Mouse (Mus musculus) liver, embryonic 16.5 days (tissue): ENCODE data around the gene Wbp11. TPM values are rescaled to one million over a fixed set of nuclear protein-coding genes. Genes with fewer than 3 reads are reported as not detected.

Source experiments
- ATAC-seq: fragments of 200-750 bp; cut with Nextera tagmentation; 2 replicates; pipeline ENCODE4 v1.8.0; 2017; ENCODE audit warnings: low read depth, mild to moderate bottlenecking, moderate number of reproducible peaks, moderate library complexity
- H3K27ac ChIP-seq: fragments of 300-500 bp; sonication (generic); 2 replicates; pipeline ENCODE4 v1.5.1; 2014; ENCODE audit warnings: mild to moderate bottlenecking, low read length
- H3K27me3 ChIP-seq: fragments of 300-500 bp; sonication (generic); 2 replicates; pipeline ENCODE4 v1.6.1; 2014; ENCODE audit warnings: low read depth, low read length, mixed read lengths; ENCODE audit not compliant: control insufficient read depth, insufficient read depth
- H3K36me3 ChIP-seq: fragments of 300-500 bp; sonication (generic); 2 replicates; pipeline ENCODE4 v1.6.1; 2014; ENCODE audit warnings: mild to moderate bottlenecking; ENCODE audit not compliant: control insufficient read depth, insufficient read depth
- H3K4me1 ChIP-seq: fragments of 300-500 bp; sonication (generic); 2 replicates; pipeline ENCODE4 v1.6.1; 2014; ENCODE audit warnings: low read depth, low read length, mixed read lengths; ENCODE audit not compliant: control insufficient read depth
- H3K4me2 ChIP-seq: fragments of 300-500 bp; sonication (generic); 2 replicates; pipeline ENCODE4 v1.6.1; 2014; ENCODE audit warnings: low read depth, low read length, mixed read lengths
- H3K4me3 ChIP-seq: fragments of 300-500 bp; sonication (generic); 2 replicates; pipeline ENCODE4 v1.5.1; 2014; ENCODE audit warnings: low read depth, mild to moderate bottlenecking, low read length
- H3K9ac ChIP-seq: fragments of 300-500 bp; sonication (generic); 2 replicates; pipeline ENCODE4 v1.6.1; 2014; ENCODE audit warnings: low read depth, low read length
- H3K9me3 ChIP-seq: fragments of 300-500 bp; sonication (generic); replicated peaks from 2 replicates; pipeline ENCODE4 v1.6.1; 2016; ENCODE audit warnings: low read length; ENCODE audit not compliant: control insufficient read depth
- WGBS: fragments of 180-500 bp; shearing (Covaris S2); extraction: QIAGEN DNeasy Blood & Tissue Kit; methylation state at CpG from one replicate; pipeline ENCODE4 v1.1.7; 2014; ENCODE audit not compliant: insufficient replicate concordance; 5-methylcytosine and 5-hydroxymethylcytosine counted together
- polyA plus RNA-seq: library from polyadenylated mRNA; unstranded; fragments of >200 nt; fragmentation: Nextera tagmentation; extraction: Ambion mirVana; gene quantifications from 2 replicates; pipeline ENCODE4 v1.2.1, GENCODE M21; 2015

Gene Wbp11
- polyA plus RNA-seq, result 46.1 and 47.3 TPM in 2 replicates

GRCm38 (mm10) chr6:136827881-136828561 lies at the start of gene Wbp11:
Gene Wbp11, minus strand, starts transcription at chr6:136828233.
- H3K27me3 ChIP-seq, result no peaks in the 10 kb centered on the region
- peak within 1 kb of the TSS; percentile 98 for H3K9ac ChIP-seq
- peak within 1 kb of the TSS; percentile 89 for H3K4me2 ChIP-seq
- WGBS, result under 1% methylated on average over 45 of the region's 45 CpGs
- peak within 1 kb of the TSS; percentile 86 for H3K4me3 ChIP-seq
- H3K9me3 ChIP-seq, result no peaks in the 10 kb centered on the region
- peak; percentile 100 for ATAC-seq
- H3K36me3 ChIP-seq, result peaks cover 22% of the 10 kb centered on the region
- peak within 1 kb of the TSS; percentile 86 for H3K27ac ChIP-seq
- H3K4me1 ChIP-seq, result peaks cover 7% of the 10 kb centered on the region

- WGBS, result 50% methylated on average over 9 of the region's 9 CpGs
- H3K27ac ChIP-seq, result no peak within 1 kb of the TSS
- H3K9ac ChIP-seq, result no peak within 1 kb of the TSS
- H3K4me2 ChIP-seq, result no peak within 1 kb of the TSS
- H3K4me1 ChIP-seq, result no peaks in the 10 kb centered on the region
- H3K4me3 ChIP-seq, result no peak within 1 kb of the TSS
- H3K9me3 ChIP-seq, result no peaks in the 10 kb centered on the region
- H3K36me3 ChIP-seq, result no peaks in the 10 kb centered on the region
- no peak for ATAC-seq
- no peaks in the 10 kb centered on the region for H3K27me3 ChIP-seq
Observed at GRCm38 (mm10) chr6:136875670-136876069, 47.6 kb upstream of the Wbp11 start, which contains the start of gene Mgp. Gene Mgp, minus strand, starts transcription at chr6:136875823.

GRCm38 (mm10) chr6:136874599-136874998 lies 46.6 kb upstream of the Wbp11 start:
- Histone ChIP-seq H3K36me3 (no peaks in the 10 kb centered on the region), H3K4me1 (no peaks in the 10 kb centered on the region), H3K4me3 (no peak overlapping the region), H3K9ac (no peak overlapping the region), H3K4me2 (no peak overlapping the region), H3K9me3 (no peaks in the 10 kb centered on the region), H3K27me3 (no peaks in the 10 kb centered on the region), H3K27ac (no peak overlapping the region)
- ATAC-seq, result no peak
- WGBS, result 57% methylated on average over 8 of the region's 8 CpGs

GRCm38 (mm10) chr6:136868921-136869320 lies 40.9 kb upstream of the Wbp11 start:
- Histone ChIP-seq H3K9ac (no peak overlapping the region), H3K4me2 (no peak overlapping the region), H3K27ac (no peak overlapping the region), H3K4me3 (no peak overlapping the region), H3K4me1 (no peaks in the 10 kb centered on the region), H3K36me3 (no peaks in the 10 kb centered on the region), H3K27me3 (no peaks in the 10 kb centered on the region), H3K9me3 (no peaks in the 10 kb centered on the region)
- no peak for ATAC-seq
- WGBS, result 62% methylated on average over 5 of the region's 5 CpGs

GRCm38 (mm10) chr6:136866150-136866549 lies 38.1 kb upstream of the Wbp11 start:
- Histone ChIP-seq H3K9me3 (no peaks in the 10 kb centered on the region), H3K9ac (no peak overlapping the region), H3K4me2 (no peak overlapping the region), H3K27me3 (no peaks in the 10 kb centered on the region), H3K27ac (no peak overlapping the region), H3K4me3 (no peak overlapping the region), H3K4me1 (no peaks in the 10 kb centered on the region), H3K36me3 (no peaks in the 10 kb centered on the region)
- ATAC-seq, result no peak
- WGBS, result 67% methylated on average over 4 of the region's 4 CpGs

GRCm38 (mm10) chr6:136865360-136865759 lies 37.3 kb upstream of the Wbp11 start:
- no peaks in the 10 kb centered on the region for H3K9me3 ChIP-seq
- H3K4me3 ChIP-seq, result no peak overlapping the region
- H3K4me1 ChIP-seq, result peaks cover 6% of the 10 kb centered on the region
- no peaks in the 10 kb centered on the region for H3K36me3 ChIP-seq
- no peak overlapping the region for H3K4me2 ChIP-seq
- H3K27ac ChIP-seq, result no peak overlapping the region
- H3K27me3 ChIP-seq, result no peaks in the 10 kb centered on the region
- 49% methylated on average over 5 of the region's 5 CpGs for WGBS
- no peak overlapping the region for H3K9ac ChIP-seq
- ATAC-seq, result peak; percentile 49

GRCm38 (mm10) chr6:136861020-136861419 lies 33.0 kb upstream of the Wbp11 start:
- no peak overlapping the region for H3K4me2 ChIP-seq
- H3K9ac ChIP-seq, result peak overlapping the region; percentile 15; the same call in 1 of the 2 replicates
- H3K27ac ChIP-seq, result peak overlapping the region; percentile 24; the same call in 1 of the 2 replicates
- no peaks in the 10 kb centered on the region for H3K36me3 ChIP-seq
- H3K9me3 ChIP-seq, result no peaks in the 10 kb centered on the region
- peaks cover 24% of the 10 kb centered on the region for H3K4me1 ChIP-seq
- WGBS, result 42% methylated on average over 9 of the region's 9 CpGs
- no peaks in the 10 kb centered on the region for H3K27me3 ChIP-seq
- no peak overlapping the region for H3K4me3 ChIP-seq
- no peak for ATAC-seq

GRCm38 (mm10) chr6:136858420-136858819 lies 30.4 kb upstream of the Wbp11 start:
- ATAC-seq, result no peak
- WGBS, result 32% methylated on average over 8 of the region's 8 CpGs
- peak overlapping the region; percentile 100 for H3K27ac ChIP-seq
- no peaks in the 10 kb centered on the region for H3K27me3 ChIP-seq
- peaks cover 10% of the 10 kb centered on the region for H3K36me3 ChIP-seq
- H3K9ac ChIP-seq, result peak overlapping the region; percentile 92
- no peaks in the 10 kb centered on the region for H3K9me3 ChIP-seq
- peak overlapping the region; percentile 83 for H3K4me3 ChIP-seq
- peaks cover 39% of the 10 kb centered on the region for H3K4me1 ChIP-seq
- H3K4me2 ChIP-seq, result peak overlapping the region; percentile 74

GRCm38 (mm10) chr6:136857873-136858260 lies 29.8 kb upstream of the Wbp11 start:
- Histone ChIP-seq H3K4me3 (peak overlapping the region; percentile 83), H3K36me3 (peaks cover 13% of the 10 kb centered on the region), H3K27me3 (no peaks in the 10 kb centered on the region), H3K4me2 (peak overlapping the region; percentile 74), H3K4me1 (peaks cover 41% of the 10 kb centered on the region), H3K27ac (peak overlapping the region; percentile 100), H3K9me3 (no peaks in the 10 kb centered on the region), H3K9ac (peak overlapping the region; percentile 92)
- ATAC-seq, result peak; percentile 61
- WGBS, result 4% methylated on average over 11 of the region's 11 CpGs
